Mouse (Mus musculus) ES-Bruce4 (cell line): Measurements from ENCODE around the gene Olfr878. TPM values are rescaled to one million over a fixed set of nuclear protein-coding genes. Genes with fewer than 3 reads are reported as not detected.

Experiments
- H3K27ac ChIP-seq: 2 replicates; pipeline ENCODE4 v1.5.1; 2012; ENCODE audit warnings: low read length, inconsistent platforms; ENCODE audit not compliant: insufficient read depth
- H3K27me3 ChIP-seq: 2 replicates; pipeline ENCODE4 v1.6.1; 2012; ENCODE audit warnings: mild to moderate bottlenecking, low read length, inconsistent platforms; ENCODE audit not compliant: control insufficient read depth, poor library complexity, insufficient read depth, severe bottlenecking
- H3K36me3 ChIP-seq: 2 replicates; pipeline ENCODE4 v1.6.1; 2012; ENCODE audit warnings: inconsistent platforms, mild to moderate bottlenecking, low read length, moderate library complexity; ENCODE audit not compliant: control insufficient read depth, poor library complexity, insufficient read depth, severe bottlenecking
- H3K4me1 ChIP-seq: one replicate; pipeline ENCODE4 v1.8.1; 2011; ENCODE audit warnings: low read length; ENCODE audit not compliant: control insufficient read depth, insufficient read depth
- H3K4me3 ChIP-seq: 2 replicates; pipeline ENCODE4 v1.5.1; 2011; ENCODE audit warnings: low read depth, mild to moderate bottlenecking, low read length
- H3K9ac ChIP-seq: 2 replicates; pipeline ENCODE4 v1.6.1; 2012; ENCODE audit warnings: low read depth, mild to moderate bottlenecking, inconsistent platforms; ENCODE audit not compliant: poor library complexity, severe bottlenecking
- H3K9me3 ChIP-seq: replicated peaks from 2 replicates; pipeline ENCODE4 v1.6.1; 2012; ENCODE audit warnings: mild to moderate bottlenecking, low read length, inconsistent platforms; ENCODE audit not compliant: control insufficient read depth, poor library complexity, insufficient read depth, severe bottlenecking
- CTCF ChIP-seq: IDR thresholded peaks from one replicate; pipeline ENCODE4 v1.8.1; 2011; ENCODE audit warnings: low read depth, low read length
- EP300 ChIP-seq: IDR thresholded peaks from 2 replicates; pipeline ENCODE4 v1.6.1; 2011; ENCODE audit warnings: low read depth, low read length; ENCODE audit not compliant: insufficient read depth
- POLR2A ChIP-seq: IDR thresholded peaks from one replicate; pipeline ENCODE4 v1.8.1; 2011; ENCODE audit warnings: low read length; ENCODE audit not compliant: insufficient read depth
- polyA plus RNA-seq: library from polyadenylated mRNA; stranded (reverse); fragments of >200 nt; gene quantifications from 2 replicates; pipeline ENCODE4 v1.2.4, GENCODE M21; 2011; ENCODE audit warnings: low read depth; ENCODE audit not compliant: missing spikeins, insufficient read depth, insufficient read length

Gene Olfr878
- polyA plus RNA-seq, 1 experiment: not detected

DNA sequence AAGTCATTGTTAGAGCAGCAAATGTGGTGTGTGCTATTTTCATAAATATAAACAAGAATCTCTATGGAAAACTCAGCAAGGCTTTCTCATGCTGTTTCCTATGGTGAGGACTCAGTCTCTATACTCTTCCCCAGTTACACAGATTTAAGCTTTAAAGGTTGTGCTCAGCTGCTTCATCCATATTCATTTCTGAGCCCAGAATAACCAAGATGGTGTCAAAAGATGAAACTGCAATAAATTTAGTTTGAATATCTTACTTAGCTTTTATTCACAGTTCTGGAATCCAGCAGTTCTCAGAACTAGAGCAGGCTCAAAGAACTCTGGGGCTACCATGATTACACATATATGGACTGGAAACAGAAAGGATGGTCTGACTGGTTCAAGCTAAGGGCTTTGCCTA is 16.5 kb downstream of the Olfr878 start:
- Histone ChIP-seq H3K36me3 (no peaks in the 10 kb centered on the region), H3K9ac (no peak overlapping the region), H3K27ac (no peak overlapping the region), H3K4me1 (no peaks in the 10 kb centered on the region), H3K4me3 (no peak overlapping the region), H3K9me3 (no peaks in the 10 kb centered on the region), H3K27me3 (no peaks in the 10 kb centered on the region)
- TF ChIP-seq CTCF: no peak
- TF ChIP-seq POLR2A: no peak
- no peak for TF ChIP-seq EP300

DNA sequence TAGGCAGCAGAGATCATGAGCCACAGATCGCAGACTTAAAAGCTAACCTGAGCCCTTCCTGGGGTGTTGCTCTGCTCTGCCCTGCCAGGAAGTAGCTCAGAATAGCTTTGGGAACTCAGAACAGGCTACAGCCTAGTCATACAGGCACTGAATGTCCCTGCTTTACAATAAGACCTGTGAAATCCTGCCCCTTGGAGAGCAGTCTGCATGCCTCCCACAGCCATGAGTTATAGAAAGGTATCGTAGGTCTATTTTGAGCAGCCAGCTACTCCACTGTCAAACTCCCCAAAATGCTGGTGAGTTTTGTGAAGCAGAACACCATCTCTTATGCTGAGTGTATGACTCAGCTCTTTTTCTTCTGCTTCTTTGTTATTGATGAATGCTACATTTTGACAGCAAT is 23.5 kb downstream of the Olfr878 start:
- no peak for TF ChIP-seq CTCF
- no peak for TF ChIP-seq EP300
- TF ChIP-seq POLR2A: no peak
- Histone ChIP-seq H3K27me3 (no peaks in the 10 kb centered on the region), H3K9ac (no peak overlapping the region), H3K27ac (no peak overlapping the region), H3K36me3 (no peaks in the 10 kb centered on the region), H3K4me3 (no peak overlapping the region), H3K9me3 (no peaks in the 10 kb centered on the region), H3K4me1 (no peaks in the 10 kb centered on the region)

Other genes starting within 250 kb of the Olfr878 start
- gene Panx3, start 248.6 kb upstream of the Olfr878 start, polyA plus RNA-seq: not detected in 2 replicates
- not detected in 2 replicates for gene Olfr160, start 201.6 kb upstream of the Olfr878 start, polyA plus RNA-seq
- not detected in 2 replicates for gene Olfr874, start 172.7 kb upstream of the Olfr878 start, polyA plus RNA-seq
- gene Olfr875, start 146.0 kb upstream of the Olfr878 start, polyA plus RNA-seq: not detected in 2 replicates
- gene Olfr876, start 114.8 kb upstream of the Olfr878 start, polyA plus RNA-seq: not detected in 2 replicates
- not detected in 2 replicates for gene Olfr877, start 63.6 kb upstream of the Olfr878 start, polyA plus RNA-seq
- not detected in 2 replicates for gene Olfr145, start 21.1 kb upstream of the Olfr878 start, polyA plus RNA-seq
- gene Olfr881, start 74.0 kb downstream of the Olfr878 start, polyA plus RNA-seq: not detected in 2 replicates
- not detected in 2 replicates for gene Olfr883, start 108.0 kb downstream of the Olfr878 start, polyA plus RNA-seq
- not detected in 2 replicates for gene Olfr884, start 128.7 kb downstream of the Olfr878 start, polyA plus RNA-seq
- not detected in 2 replicates for gene Olfr885, start 143.5 kb downstream of the Olfr878 start, polyA plus RNA-seq
- gene Olfr887, start 166.2 kb downstream of the Olfr878 start, polyA plus RNA-seq: not detected in 2 replicates
- gene Olfr888, start 190.3 kb downstream of the Olfr878 start, polyA plus RNA-seq: not detected in 2 replicates
- gene Olfr889, start 197.4 kb downstream of the Olfr878 start, polyA plus RNA-seq: not detected in 2 replicates
- not detected in 2 replicates for gene Olfr890, start 224.7 kb downstream of the Olfr878 start, polyA plus RNA-seq